Mouse (Mus musculus) E14TG2a.4 (cell line): ENCODE measurements around the gene Kcnj10.

Experiments used
- CTCF ChIP-seq: conservative IDR thresholded peaks from 2 replicates; pipeline ENCODE4 v1.5.1; 2014; ENCODE audit warnings: low read length
- NANOG ChIP-seq: IDR thresholded peaks from 2 replicates; pipeline ENCODE4 v1.6.1; 2014; ENCODE audit warnings: borderline replicate concordance, low read length, mixed read lengths

- TF ChIP-seq NANOG = no peak
- TF ChIP-seq CTCF = peak; percentile 56
Observed at GRCm38 (mm10) chr1:172305635-172306034, 35.4 kb upstream of the Kcnj10 start.
